Mouse (Mus musculus) intestine, postnatal 0 days (tissue): ENCODE measurements around the gene Sufu. TPM values are rescaled to one million over a fixed set of nuclear protein-coding genes. Genes with fewer than 3 reads are reported as not detected.

Experiments used
- ATAC-seq: fragments of 200-750 bp; cut with Nextera tagmentation; 2 replicates; pipeline ENCODE4 v1.8.0; 2017; ENCODE audit warnings: mild to moderate bottlenecking, moderate TSS enrichment, moderate library complexity
- H3K27ac ChIP-seq: fragments of 300-500 bp; sonication (generic); 2 replicates; pipeline ENCODE4 v1.5.1; 2014; ENCODE audit warnings: mild to moderate bottlenecking, low read depth, low read length, moderate library complexity
- H3K27me3 ChIP-seq: fragments of 300-500 bp; sonication (generic); replicated peaks from 2 replicates; pipeline ENCODE4 v1.6.1; 2014; ENCODE audit warnings: low read length, mixed read lengths; ENCODE audit not compliant: control insufficient read depth, insufficient read depth
- H3K36me3 ChIP-seq: fragments of 300-500 bp; sonication (generic); 2 replicates; pipeline ENCODE4 v1.6.1; 2014; ENCODE audit warnings: mild to moderate bottlenecking, moderate library complexity; ENCODE audit not compliant: control insufficient read depth, insufficient read depth
- H3K4me1 ChIP-seq: fragments of 300-500 bp; sonication (generic); replicated peaks from 2 replicates; pipeline ENCODE4 v1.6.1; 2014; ENCODE audit warnings: antibody characterized with exemption, low read length, mixed read lengths; ENCODE audit not compliant: control insufficient read depth, insufficient read depth
- H3K4me2 ChIP-seq: fragments of 300-500 bp; sonication (generic); replicated peaks from 2 replicates; pipeline ENCODE4 v1.6.1; 2014; ENCODE audit warnings: low read depth, mild to moderate bottlenecking, moderate library complexity
- H3K4me3 ChIP-seq: fragments of 300-500 bp; sonication (generic); 2 replicates; pipeline ENCODE4 v1.5.1; 2014; ENCODE audit warnings: low read depth, low read length
- H3K9ac ChIP-seq: fragments of 300-500 bp; sonication (generic); 2 replicates; pipeline ENCODE4 v1.6.1; 2014; ENCODE audit warnings: mild to moderate bottlenecking, low read depth, low read length
- H3K9me3 ChIP-seq: fragments of 300-500 bp; sonication (generic); 2 replicates; pipeline ENCODE4 v1.6.1; 2016; ENCODE audit warnings: mixed run types; ENCODE audit not compliant: control insufficient read depth
- CTCF ChIP-seq: sonication (generic); IDR thresholded peaks from 2 replicates; pipeline ENCODE4 v1.5.1; 2016; ENCODE audit warnings: low read depth, mild to moderate bottlenecking, control low read depth, antibody characterized with exemption, moderate library complexity
- WGBS: fragments of 180-500 bp; shearing (Covaris S2); extraction: QIAGEN DNeasy Blood & Tissue Kit; methylation state at CpG from one replicate; pipeline ENCODE4 v1.1.7; 2014; 5-methylcytosine and 5-hydroxymethylcytosine counted together
- polyA plus RNA-seq: library from polyadenylated mRNA; unstranded; fragments of >200 nt; fragmentation: Nextera tagmentation; extraction: Ambion mirVana; gene quantifications from 2 replicates; pipeline ENCODE4 v1.2.1, GENCODE M21; 2015

The Sufu gene
- polyA plus RNA-seq, 1 experiment from 2014 or later: 9.5 TPM

DNA sequence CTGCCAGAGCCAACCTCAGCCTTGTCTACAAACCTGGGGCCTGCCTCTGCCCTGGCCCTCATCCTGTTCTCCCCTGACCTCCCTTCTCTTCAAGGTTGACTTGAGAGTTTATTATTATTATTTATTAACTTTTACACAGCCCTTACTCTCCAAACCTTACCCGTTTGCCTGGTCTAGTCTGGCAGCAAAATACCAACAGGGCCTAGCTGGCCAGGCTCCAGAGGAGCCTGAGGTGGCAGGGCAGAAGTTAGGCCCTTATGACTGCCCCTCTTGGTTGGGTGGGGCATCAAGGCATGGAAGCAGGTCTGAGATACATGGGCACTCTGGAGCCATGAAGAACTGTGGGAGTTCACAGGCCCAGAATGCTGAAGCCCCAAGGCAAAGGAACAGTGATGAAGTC, 111.1 kb downstream of the Sufu start:
- Histone ChIP-seq H3K4me1 (peaks cover 29% of the 10 kb centered on the region; the same call in 1 of the 2 replicates), H3K4me2 (peak overlapping the region; percentile 38), H3K9me3 (no peaks in the 10 kb centered on the region), H3K9ac (0 out of 2 replicates have a peak overlapping the region, but pooled peaks have one; percentile 1), H3K36me3 (peaks cover 34% of the 10 kb centered on the region), H3K27me3 (no peaks in the 10 kb centered on the region), H3K27ac (peak overlapping the region; percentile 55; the same call in 1 of the 2 replicates), H3K4me3 (no peak overlapping the region)
- no peak for TF ChIP-seq CTCF
- WGBS: 30% methylated on average over 1 of the region's 1 CpGs
- no peak for ATAC-seq

DNA sequence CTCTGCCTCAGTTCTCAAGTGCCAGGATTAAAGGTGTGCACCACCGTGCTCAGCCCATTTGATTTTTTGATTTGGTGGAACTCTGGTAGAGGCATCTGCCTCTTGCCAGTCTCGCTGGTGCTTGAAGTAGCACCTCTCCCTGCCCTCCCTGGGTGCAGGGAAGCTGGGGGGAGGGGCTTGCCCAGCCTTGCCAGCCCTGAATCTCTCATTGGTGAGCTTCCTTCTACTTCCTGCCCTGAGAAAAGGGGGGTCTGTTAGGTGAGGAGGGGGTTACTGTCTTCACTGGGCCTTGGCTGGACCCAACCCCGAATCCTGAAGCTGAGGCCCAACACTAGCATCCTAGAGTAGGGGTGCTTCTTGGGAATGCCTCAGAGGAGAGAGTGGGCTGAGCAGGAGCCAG, 112.0 kb downstream of the Sufu start:
- Histone ChIP-seq H3K9me3 (no peaks in the 10 kb centered on the region), H3K36me3 (peaks cover 43% of the 10 kb centered on the region), H3K4me1 (peaks cover 29% of the 10 kb centered on the region; the same call in 1 of the 2 replicates), H3K27ac (peak overlapping the region; percentile 64), H3K4me2 (peak overlapping the region; percentile 38), H3K27me3 (no peaks in the 10 kb centered on the region), H3K9ac (no peak overlapping the region), H3K4me3 (no peak overlapping the region)
- ATAC-seq: no peak
- no peak for TF ChIP-seq CTCF
- 45% methylated on average over 3 of the region's 3 CpGs for WGBS

DNA sequence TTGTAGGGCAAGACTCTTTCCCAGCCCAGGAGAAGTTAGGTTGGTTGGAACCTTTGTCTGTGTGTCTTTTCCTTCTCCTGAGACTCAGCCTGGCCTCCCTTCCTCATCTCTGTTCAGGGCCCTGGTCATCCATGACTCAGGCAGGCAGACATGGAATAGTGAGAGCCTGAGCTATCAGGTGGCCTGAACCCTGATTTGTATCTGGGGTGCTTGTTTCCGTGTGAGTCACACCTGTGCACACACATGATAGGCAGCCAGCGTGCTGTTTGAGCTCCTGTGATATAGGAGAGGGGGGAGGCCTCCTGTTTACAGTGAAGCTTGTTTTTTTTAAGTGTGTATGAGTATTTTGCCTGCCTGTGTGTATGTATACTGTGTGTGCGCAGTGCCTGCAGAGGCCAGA, 112.5 kb downstream of the Sufu start:
- no peaks in the 10 kb centered on the region for H3K9me3 ChIP-seq
- no peak overlapping the region for H3K9ac ChIP-seq
- TF ChIP-seq CTCF: no peak
- no peak overlapping the region for H3K4me3 ChIP-seq
- peaks cover 29% of the 10 kb centered on the region; the same call in 1 of the 2 replicates for H3K4me1 ChIP-seq
- H3K27ac ChIP-seq: peak overlapping the region; percentile 64
- H3K36me3 ChIP-seq: peaks cover 47% of the 10 kb centered on the region
- ATAC-seq: peak; percentile 55
- WGBS: 48% methylated on average over 3 of the region's 3 CpGs
- H3K4me2 ChIP-seq: peak overlapping the region; percentile 38; the same call in 1 of the 2 replicates
- no peaks in the 10 kb centered on the region for H3K27me3 ChIP-seq

DNA sequence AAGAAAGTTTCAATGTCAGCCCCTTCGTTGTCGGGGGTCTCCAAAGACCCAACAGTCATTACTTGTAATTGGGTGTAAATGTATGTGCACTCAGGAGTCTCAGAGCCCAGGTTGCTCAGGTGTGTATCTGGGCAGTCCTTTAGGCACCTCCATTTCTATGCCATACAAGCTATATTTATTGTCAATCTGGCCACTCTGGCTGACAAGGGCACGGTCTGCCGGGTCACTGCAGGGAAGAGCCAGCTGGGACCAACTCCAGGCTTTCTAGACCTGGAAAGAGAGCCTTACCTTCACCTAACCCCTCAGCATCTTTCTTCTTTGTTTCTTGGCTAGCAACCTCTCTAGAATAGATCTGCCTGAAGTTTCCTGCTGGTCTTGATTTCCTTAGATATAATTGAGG, 113.0 kb downstream of the Sufu start:
- H3K27ac ChIP-seq: peak overlapping the region; percentile 41; the same call in 1 of the 2 replicates
- no peaks in the 10 kb centered on the region for H3K9me3 ChIP-seq
- H3K36me3 ChIP-seq: peaks cover 53% of the 10 kb centered on the region
- H3K9ac ChIP-seq: no peak overlapping the region
- H3K4me2 ChIP-seq: no peak overlapping the region
- no peak for ATAC-seq
- no peaks in the 10 kb centered on the region for H3K27me3 ChIP-seq
- peaks cover 29% of the 10 kb centered on the region; the same call in 1 of the 2 replicates for H3K4me1 ChIP-seq
- 77% methylated on average over 4 of the region's 4 CpGs for WGBS
- H3K4me3 ChIP-seq: no peak overlapping the region
- TF ChIP-seq CTCF: no peak

DNA sequence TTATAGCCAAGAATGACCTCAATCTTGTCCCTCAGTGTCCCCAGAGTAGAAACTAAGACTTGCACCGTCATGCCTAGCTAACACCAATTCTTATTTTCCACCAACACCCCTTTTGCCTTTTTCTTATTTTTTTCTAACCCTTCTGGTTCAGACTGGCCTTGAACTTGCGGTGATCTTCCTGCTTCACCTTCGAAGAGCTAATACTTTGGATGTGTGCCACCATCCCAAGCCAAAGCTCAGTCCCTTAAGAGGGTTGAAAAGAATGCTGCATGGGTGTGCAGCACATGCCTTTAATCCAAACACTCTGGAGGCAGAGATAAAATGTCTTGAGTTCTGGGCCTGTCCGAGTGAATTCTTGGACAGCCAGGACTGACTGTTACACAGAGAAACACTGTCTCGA, 113.7 kb downstream of the Sufu start:
- H3K27ac ChIP-seq: peak overlapping the region; percentile 41; the same call in 1 of the 2 replicates
- no peak for TF ChIP-seq CTCF
- WGBS: 49% methylated on average over 5 of the region's 5 CpGs
- no peak overlapping the region for H3K9ac ChIP-seq
- no peaks in the 10 kb centered on the region for H3K27me3 ChIP-seq
- peaks cover 27% of the 10 kb centered on the region; the same call in 1 of the 2 replicates for H3K4me1 ChIP-seq
- no peak for ATAC-seq
- no peaks in the 10 kb centered on the region for H3K9me3 ChIP-seq
- H3K36me3 ChIP-seq: peaks cover 59% of the 10 kb centered on the region
- no peak overlapping the region for H3K4me2 ChIP-seq
- no peak overlapping the region for H3K4me3 ChIP-seq

DNA sequence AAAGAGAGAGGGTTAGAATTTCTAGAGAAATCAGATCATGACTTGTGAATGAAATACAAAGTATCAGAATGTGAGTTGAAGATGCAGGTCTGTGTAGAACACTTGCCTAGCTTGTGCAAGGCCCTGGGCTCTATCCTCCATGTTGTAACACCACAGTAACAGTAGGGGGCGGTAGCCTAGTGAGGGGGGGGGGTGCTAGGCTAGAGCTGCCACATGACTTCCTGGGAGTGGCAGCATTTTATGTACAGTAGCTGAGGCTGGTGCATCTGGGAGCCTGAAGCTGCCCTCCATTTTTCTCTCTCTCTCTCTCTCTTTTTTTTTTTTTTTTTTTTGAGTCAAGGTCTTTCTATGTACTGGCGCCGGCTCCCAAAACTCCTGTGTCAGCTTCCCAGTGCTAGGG, 114.1 kb downstream of the Sufu start:
- H3K9ac ChIP-seq: no peak overlapping the region
- peaks cover 23% of the 10 kb centered on the region; the same call in 1 of the 2 replicates for H3K4me1 ChIP-seq
- peaks cover 63% of the 10 kb centered on the region for H3K36me3 ChIP-seq
- H3K9me3 ChIP-seq: no peaks in the 10 kb centered on the region
- peak overlapping the region; percentile 54 for H3K27ac ChIP-seq
- TF ChIP-seq CTCF: peak; percentile 76
- H3K4me2 ChIP-seq: no peak overlapping the region
- H3K27me3 ChIP-seq: no peaks in the 10 kb centered on the region
- peak; percentile 39; the same call in 1 of the 2 replicates for ATAC-seq
- no peak overlapping the region for H3K4me3 ChIP-seq
- WGBS: 54% methylated on average over 3 of the region's 3 CpGs

DNA sequence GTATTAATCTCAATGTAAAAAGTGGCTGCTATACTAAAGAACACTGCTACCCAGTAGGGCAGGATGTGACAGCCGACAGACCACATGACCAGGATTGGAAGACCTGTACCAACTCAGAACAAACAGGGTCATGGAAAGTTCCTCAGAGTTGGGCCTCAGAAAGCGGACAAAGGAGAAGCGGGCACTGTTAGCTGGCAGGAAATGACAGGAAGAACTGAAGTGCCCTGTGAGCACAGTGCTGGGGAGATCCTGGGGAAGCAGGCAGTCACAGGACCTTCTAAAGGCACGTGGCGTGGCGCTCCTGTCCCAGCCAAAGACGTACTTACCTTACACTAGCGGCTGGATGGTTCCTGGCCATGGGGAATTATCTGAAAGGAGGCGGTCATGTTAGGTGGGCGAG, 114.6 kb downstream of the Sufu start:
- Histone ChIP-seq H3K36me3 (peaks cover 65% of the 10 kb centered on the region), H3K4me1 (peaks cover 19% of the 10 kb centered on the region; the same call in 1 of the 2 replicates), H3K27me3 (no peaks in the 10 kb centered on the region), H3K27ac (peak overlapping the region; percentile 54), H3K9ac (no peak overlapping the region), H3K4me2 (no peak overlapping the region), H3K4me3 (no peak overlapping the region), H3K9me3 (no peaks in the 10 kb centered on the region)
- 64% methylated on average over 10 of the region's 10 CpGs for WGBS
- no peak for ATAC-seq
- TF ChIP-seq CTCF: no peak
